Mouse (Mus musculus): ENCODE data around the gene Med31. TPM values are rescaled to one million over a fixed set of nuclear protein-coding genes. Genes with fewer than 3 reads are reported as not detected.

Med31 gene
- 15.0 and 16.7 TPM in 2 replicates for polyA plus RNA-seq (2016; fragmentation: Nextera tagmentation; extraction: Ambion mirVana)

- Histone ChIP-seq H3K4me2 (peak within 1 kb of the TSS; percentile 98), H3K27me3 (replicated peaks) (no peaks in the 10 kb centered on the region), H3K9me3 (replicated peaks) (no peaks in the 10 kb centered on the region), H3K36me3 (peaks cover 24% of the 10 kb centered on the region), H3K9ac (peak within 1 kb of the TSS; percentile 80), H3K27ac (peak within 1 kb of the TSS; percentile 71), H3K4me1 (peaks cover 15% of the 10 kb centered on the region), H3K4me3 (peak within 1 kb of the TSS; percentile 91)
- peak; percentile 71 for ATAC-seq
- WGBS (ENCODE audit: insufficient replicate concordance), result 4% methylated on average over 29 of the region's 29 CpGs
Measured at GRCm38 (mm10) chr11:72215410-72215797, at the start of gene Med31. Gene Med31 (minus strand): TSS chr11:72215592.

GRCm38 (mm10) chr11:72256441-72256840, 41.0 kb upstream of the Med31 start:
- Histone ChIP-seq H3K4me3 (no peak overlapping the region), H3K9ac (no peak overlapping the region)

GRCm38 (mm10) chr11:72255629-72256028, 40.2 kb upstream of the Med31 start:
- no peaks in the 10 kb centered on the region for H3K9me3 ChIP-seq (replicated peaks)
- no peaks in the 10 kb centered on the region for H3K36me3 ChIP-seq
- no peak overlapping the region for H3K4me3 ChIP-seq
- no peak overlapping the region for H3K27ac ChIP-seq
- no peak overlapping the region for H3K9ac ChIP-seq
- H3K27me3 ChIP-seq (replicated peaks), result peaks cover 8% of the 10 kb centered on the region; the same call in 1 of the 2 replicates
- H3K4me1 ChIP-seq, result no peaks in the 10 kb centered on the region
- 73% methylated on average over 4 of the region's 4 CpGs for WGBS (ENCODE audit: insufficient replicate concordance)
- ATAC-seq, result no peak
- no peak overlapping the region for H3K4me2 ChIP-seq

More at GRCm38 (mm10) chr11:72256441-72256840, 41.0 kb upstream of the Med31 start:
- no peak overlapping the region for H3K4me2 ChIP-seq
- H3K36me3 ChIP-seq, result no peaks in the 10 kb centered on the region
- H3K27ac ChIP-seq, result no peak overlapping the region
- peaks cover 7% of the 10 kb centered on the region; the same call in 1 of the 2 replicates for H3K27me3 ChIP-seq (replicated peaks)
- no peaks in the 10 kb centered on the region for H3K4me1 ChIP-seq
- 57% methylated on average over 2 of the region's 2 CpGs for WGBS (ENCODE audit: insufficient replicate concordance)
- no peaks in the 10 kb centered on the region for H3K9me3 ChIP-seq (replicated peaks)
- no peak for ATAC-seq

- peaks cover 23% of the 10 kb centered on the region for H3K27me3 ChIP-seq (replicated peaks)
- H3K4me1 ChIP-seq, result no peaks in the 10 kb centered on the region
- no peak overlapping the region for H3K27ac ChIP-seq
- no peak for ATAC-seq
- no peak overlapping the region for H3K4me3 ChIP-seq
- H3K9ac ChIP-seq, result no peak overlapping the region
- no peaks in the 10 kb centered on the region for H3K9me3 ChIP-seq (replicated peaks)
- H3K4me2 ChIP-seq, result no peak overlapping the region
- 67% methylated on average over 8 of the region's 8 CpGs for WGBS (ENCODE audit: insufficient replicate concordance)
- no peaks in the 10 kb centered on the region for H3K36me3 ChIP-seq
Measured at GRCm38 (mm10) chr11:72245196-72245753, 29.9 kb upstream of the Med31 start.

GRCm38 (mm10) chr11:72240062-72240860, 24.9 kb upstream of the Med31 start:
- WGBS (ENCODE audit: insufficient replicate concordance), result 46% methylated on average over 4 of the region's 4 CpGs
- Histone ChIP-seq H3K4me3 (no peak overlapping the region), H3K27me3 (replicated peaks) (peaks cover 3% of the 10 kb centered on the region; the same call in 1 of the 2 replicates), H3K9ac (no peak overlapping the region), H3K4me2 (no peak overlapping the region), H3K27ac (no peak overlapping the region), H3K4me1 (no peaks in the 10 kb centered on the region), H3K9me3 (replicated peaks) (no peaks in the 10 kb centered on the region), H3K36me3 (no peaks in the 10 kb centered on the region)
- ATAC-seq, result no peak

GRCm38 (mm10) chr11:72234013-72234412, 18.6 kb upstream of the Med31 start:
- Histone ChIP-seq H3K9me3 (replicated peaks) (no peaks in the 10 kb centered on the region), H3K27me3 (replicated peaks) (peaks cover 17% of the 10 kb centered on the region; the same call in 1 of the 2 replicates), H3K27ac (no peak overlapping the region), H3K36me3 (no peaks in the 10 kb centered on the region), H3K4me1 (no peaks in the 10 kb centered on the region), H3K4me3 (no peak overlapping the region), H3K9ac (no peak overlapping the region), H3K4me2 (no peak overlapping the region)
- ATAC-seq, result no peak
- WGBS (ENCODE audit: insufficient replicate concordance), result 62% methylated on average over 5 of the region's 5 CpGs

- no peak overlapping the region for H3K4me3 ChIP-seq
- peaks cover 24% of the 10 kb centered on the region; the same call in 1 of the 2 replicates for H3K27me3 ChIP-seq (replicated peaks)
- H3K36me3 ChIP-seq, result no peaks in the 10 kb centered on the region
- WGBS (ENCODE audit: insufficient replicate concordance), result 52% methylated on average over 1 of the region's 1 CpGs
- no peak overlapping the region for H3K4me2 ChIP-seq
- H3K27ac ChIP-seq, result no peak overlapping the region
- ATAC-seq, result no peak
- H3K9me3 ChIP-seq (replicated peaks), result no peaks in the 10 kb centered on the region
- H3K4me1 ChIP-seq, result no peaks in the 10 kb centered on the region
- H3K9ac ChIP-seq, result no peak overlapping the region
Measured at GRCm38 (mm10) chr11:72232991-72233390, 17.6 kb upstream of the Med31 start.

- WGBS (ENCODE audit: insufficient replicate concordance), result 60% methylated on average over 7 of the region's 7 CpGs
Measured at GRCm38 (mm10) chr11:72232068-72232467, 16.7 kb upstream of the Med31 start.

GRCm38 (mm10) chr11:72228513-72228912, 13.1 kb upstream of the Med31 start:
- peaks cover 21% of the 10 kb centered on the region; the same call in 1 of the 2 replicates for H3K27me3 ChIP-seq (replicated peaks)
- no peaks in the 10 kb centered on the region for H3K36me3 ChIP-seq
- no peak overlapping the region for H3K4me3 ChIP-seq
- no peak overlapping the region for H3K9ac ChIP-seq
- ATAC-seq, result no peak
- H3K9me3 ChIP-seq (replicated peaks), result no peaks in the 10 kb centered on the region
- 70% methylated on average over 4 of the region's 4 CpGs for WGBS (ENCODE audit: insufficient replicate concordance)
- no peak overlapping the region for H3K27ac ChIP-seq
- no peaks in the 10 kb centered on the region for H3K4me1 ChIP-seq
- no peak overlapping the region for H3K4me2 ChIP-seq

More at GRCm38 (mm10) chr11:72232068-72232467, 16.7 kb upstream of the Med31 start:
- Histone ChIP-seq H3K36me3 (no peaks in the 10 kb centered on the region), H3K9ac (no peak overlapping the region), H3K27me3 (replicated peaks) (peaks cover 27% of the 10 kb centered on the region; the same call in 1 of the 2 replicates), H3K9me3 (replicated peaks) (no peaks in the 10 kb centered on the region), H3K4me3 (no peak overlapping the region), H3K4me2 (no peak overlapping the region), H3K4me1 (no peaks in the 10 kb centered on the region), H3K27ac (no peak overlapping the region)
- ATAC-seq, result no peak

GRCm38 (mm10) chr11:72226901-72227300, 11.5 kb upstream of the Med31 start:
- H3K4me3 ChIP-seq, result no peak overlapping the region
- no peak overlapping the region for H3K9ac ChIP-seq
- no peaks in the 10 kb centered on the region for H3K36me3 ChIP-seq
- ATAC-seq, result no peak
- H3K4me1 ChIP-seq, result no peaks in the 10 kb centered on the region
- H3K27ac ChIP-seq, result no peak overlapping the region
- peaks cover 21% of the 10 kb centered on the region; the same call in 1 of the 2 replicates for H3K27me3 ChIP-seq (replicated peaks)
- 59% methylated on average over 6 of the region's 6 CpGs for WGBS (ENCODE audit: insufficient replicate concordance)
- H3K9me3 ChIP-seq (replicated peaks), result no peaks in the 10 kb centered on the region
- H3K4me2 ChIP-seq, result no peak overlapping the region

- H3K9me3 ChIP-seq (replicated peaks), result no peaks in the 10 kb centered on the region
- H3K4me2 ChIP-seq, result no peak overlapping the region
- WGBS (ENCODE audit: insufficient replicate concordance), result 71% methylated on average over 10 of the region's 10 CpGs
- H3K4me3 ChIP-seq, result no peak overlapping the region
- no peak overlapping the region for H3K27ac ChIP-seq
- no peak overlapping the region for H3K9ac ChIP-seq
- peaks cover 21% of the 10 kb centered on the region; the same call in 1 of the 2 replicates for H3K27me3 ChIP-seq (replicated peaks)
- H3K4me1 ChIP-seq, result no peaks in the 10 kb centered on the region
- no peak for ATAC-seq
- no peaks in the 10 kb centered on the region for H3K36me3 ChIP-seq
Measured at GRCm38 (mm10) chr11:72226020-72226791, 10.8 kb upstream of the Med31 start.

All from liver, embryonic 12.5 days (tissue).